Mouse (Mus musculus) embryonic facial prominence, embryonic 10.5 days (tissue): Measurements from ENCODE around the gene Zc2hc1c. TPM values are rescaled to one million over a fixed set of nuclear protein-coding genes. Genes with fewer than 3 reads are reported as not detected.
"Not testable (repeated sequence)": the region's sequence is repeated elsewhere in the genome, so short reads cannot be mapped to it uniquely, and the experiment has no call there.

ENCODE experiments used
- DNase-seq: peaks from one replicate; pipeline ENCODE4 v3.0.0-alpha.2; 2017; ENCODE audit warnings: low spot score
- H3K27ac ChIP-seq: fragments of 300-500 bp; sonication (generic); replicated peaks from 2 replicates; pipeline ENCODE4 v1.5.1; 2016; ENCODE audit warnings: mild to moderate bottlenecking
- H3K27me3 ChIP-seq: fragments of 300-500 bp; sonication (generic); replicated peaks from 2 replicates; pipeline ENCODE4 v1.6.1; 2016; ENCODE audit warnings: low read depth, mild to moderate bottlenecking; ENCODE audit not compliant: poor library complexity, severe bottlenecking
- H3K36me3 ChIP-seq: fragments of 300-500 bp; sonication (generic); replicated peaks from 2 replicates; pipeline ENCODE4 v1.6.1; 2016; ENCODE audit warnings: mild to moderate bottlenecking, moderate library complexity
- H3K4me1 ChIP-seq: fragments of 300-500 bp; sonication (generic); 2 replicates; pipeline ENCODE4 v1.6.1; 2016
- H3K4me3 ChIP-seq: fragments of 300-500 bp; sonication (generic); 2 replicates; pipeline ENCODE4 v1.5.1; 2016; ENCODE audit warnings: mild to moderate bottlenecking, moderate library complexity
- H3K9me3 ChIP-seq: fragments of 300-500 bp; sonication (generic); 2 replicates; pipeline ENCODE4 v1.6.1; 2016; ENCODE audit warnings: mild to moderate bottlenecking
- WGBS: fragments of 180-500 bp; shearing (Covaris S2); methylation state at CpG from one replicate; pipeline ENCODE4 v1.1.7; 2016; 5-methylcytosine and 5-hydroxymethylcytosine counted together
- polyA plus RNA-seq: library from polyadenylated mRNA; unstranded; fragments of >200 nt; fragmentation: Nextera tagmentation; extraction: Ambion mirVana; gene quantifications from 2 replicates; pipeline ENCODE4 v1.2.1, GENCODE M21; 2016

Zc2hc1c gene
- polyA plus RNA-seq, 1 experiment from 2014 or later: 0.90 TPM

GRCm38 (mm10) chr12:85271843-85272206, 16.6 kb upstream of the Zc2hc1c start:
- Histone ChIP-seq H3K27me3 (no peaks in the 10 kb centered on the region), H3K4me1 (peaks cover 24% of the 10 kb centered on the region), H3K4me3 (no peak overlapping the region), H3K9me3 (no peaks in the 10 kb centered on the region), H3K36me3 (peaks cover 36% of the 10 kb centered on the region), H3K27ac (no peak overlapping the region)
- 80% methylated on average over 4 of the region's 4 CpGs for WGBS
- DNase-seq: no peak

- Histone ChIP-seq H3K27ac (peak overlapping the region; percentile 52), H3K36me3 (peaks cover 25% of the 10 kb centered on the region), H3K4me3 (no peak overlapping the region), H3K4me1 (peaks cover 24% of the 10 kb centered on the region), H3K9me3 (no peaks in the 10 kb centered on the region), H3K27me3 (no peaks in the 10 kb centered on the region)
- 57% methylated on average over 10 of the region's 10 CpGs for whole genome bisulfite sequencing
- peak; percentile 68 for DNase-seq
These were observed 14.9 kb upstream of the Zc2hc1c start for GRCm38 (mm10) chr12:85273508-85273907.

- WGBS: 80% methylated on average over 5 of the region's 5 CpGs
- DNase-seq: no peak
- no peaks in the 10 kb centered on the region for H3K9me3 ChIP-seq
- H3K4me3 ChIP-seq: no peak overlapping the region
- peaks cover 19% of the 10 kb centered on the region for H3K36me3 ChIP-seq
- no peak overlapping the region for H3K27ac ChIP-seq
- H3K27me3 ChIP-seq: no peaks in the 10 kb centered on the region
- peaks cover 21% of the 10 kb centered on the region for H3K4me1 ChIP-seq
These were observed 12.1 kb upstream of the Zc2hc1c start for GRCm38 (mm10) chr12:85276273-85276672.

DNA sequence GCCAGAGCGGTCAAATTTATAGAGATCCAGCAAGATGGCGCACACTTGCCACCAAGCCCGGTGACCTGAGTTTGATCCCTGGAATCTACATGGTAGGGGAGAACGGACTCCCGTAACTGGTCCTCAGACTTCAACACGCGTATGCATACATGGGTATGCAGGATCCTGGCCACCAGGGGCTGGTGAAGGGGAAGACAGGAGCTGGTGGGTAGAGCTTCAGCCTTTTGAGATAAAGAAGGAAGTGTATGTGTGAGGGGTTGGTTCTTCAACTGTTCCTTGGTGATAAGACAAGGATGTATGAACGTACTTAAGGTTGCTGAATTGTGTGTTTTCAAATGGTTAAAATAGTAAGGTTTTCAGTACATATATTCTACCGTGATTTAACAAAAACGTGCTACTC, 9.5 kb upstream of the Zc2hc1c start:
- peaks cover 9% of the 10 kb centered on the region for H3K4me1 ChIP-seq
- no peak overlapping the region for H3K27ac ChIP-seq
- DNase-seq: no peak
- H3K27me3 ChIP-seq: no peaks in the 10 kb centered on the region
- WGBS: 94% methylated on average over 10 of the region's 10 CpGs
- H3K9me3 ChIP-seq: no peaks in the 10 kb centered on the region
- H3K4me3 ChIP-seq: no peak overlapping the region
- peaks cover 19% of the 10 kb centered on the region for H3K36me3 ChIP-seq

GRCm38 (mm10) chr12:85279396-85280080, 8.9 kb upstream of the Zc2hc1c start:
- H3K4me3 ChIP-seq: peak overlapping the region; percentile 84
- WGBS: 7% methylated on average over 10 of the region's 10 CpGs

GRCm38 (mm10) chr12:85280105-85280844, 8.1 kb upstream of the Zc2hc1c start:
- peaks cover 6% of the 10 kb centered on the region; the same call in 1 of the 2 replicates for H3K36me3 ChIP-seq
- H3K4me3 ChIP-seq: peak overlapping the region; percentile 84
- peak overlapping the region; percentile 91 for H3K27ac ChIP-seq
- WGBS: under 1% methylated on average over 31 of the region's 31 CpGs
- peak; percentile 96 for DNase-seq
- no peaks in the 10 kb centered on the region for H3K9me3 ChIP-seq
- peaks cover 9% of the 10 kb centered on the region for H3K4me1 ChIP-seq
- H3K27me3 ChIP-seq: no peaks in the 10 kb centered on the region

More at GRCm38 (mm10) chr12:85279396-85280080, 8.9 kb upstream of the Zc2hc1c start:
- H3K27ac ChIP-seq: peak overlapping the region; percentile 91
- H3K27me3 ChIP-seq: no peaks in the 10 kb centered on the region
- peaks cover 13% of the 10 kb centered on the region for H3K36me3 ChIP-seq
- no peaks in the 10 kb centered on the region for H3K9me3 ChIP-seq
- peaks cover 9% of the 10 kb centered on the region for H3K4me1 ChIP-seq
- no peak for DNase-seq

- H3K9me3 ChIP-seq: no peaks in the 10 kb centered on the region
- no peaks in the 10 kb centered on the region for H3K36me3 ChIP-seq
- no peak for DNase-seq
- H3K4me1 ChIP-seq: peaks cover 9% of the 10 kb centered on the region
- H3K27ac ChIP-seq: no peak overlapping the region
- WGBS: 70% methylated on average over 12 of the region's 12 CpGs
- no peaks in the 10 kb centered on the region for H3K27me3 ChIP-seq
- H3K4me3 ChIP-seq: peak overlapping the region; percentile 84
These were observed 7.3 kb upstream of the Zc2hc1c start for GRCm38 (mm10) chr12:85280845-85281651.

DNA sequence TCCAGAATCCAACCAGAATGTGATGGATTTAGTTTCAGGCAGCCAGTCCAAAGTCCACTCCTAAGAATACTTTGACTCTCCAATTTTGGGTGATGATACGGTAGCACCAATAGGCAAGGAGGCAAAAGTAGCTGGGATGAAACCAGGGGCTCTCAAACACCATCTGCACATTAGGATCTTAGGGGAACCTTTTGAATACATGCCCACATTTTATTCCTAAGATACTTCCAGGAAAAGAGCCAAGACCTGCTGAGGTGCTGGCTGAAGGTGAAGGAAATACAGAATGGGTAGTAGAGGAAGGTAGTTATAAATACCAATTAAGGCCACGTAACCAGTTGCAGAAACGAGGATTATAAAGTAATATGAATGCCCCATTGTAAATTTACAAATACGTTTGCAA, 6.6 kb upstream of the Zc2hc1c start:
- H3K36me3 ChIP-seq, DNase-seq, H3K9me3 ChIP-seq, H3K27ac ChIP-seq, H3K4me3 ChIP-seq, H3K27me3 ChIP-seq, H3K4me1 ChIP-seq: not testable (repeated sequence)
- 92% methylated on average over 1 of the region's 4 CpGs for WGBS

GRCm38 (mm10) chr12:85284331-85284730, 4.1 kb upstream of the Zc2hc1c start:
- WGBS: 70% methylated on average over 8 of the region's 8 CpGs
- no peak overlapping the region for H3K4me3 ChIP-seq
- H3K9me3 ChIP-seq: no peaks in the 10 kb centered on the region
- DNase-seq: no peak
- H3K27ac ChIP-seq: no peak overlapping the region
- H3K27me3 ChIP-seq: peaks cover 7% of the 10 kb centered on the region
- peaks cover 26% of the 10 kb centered on the region for H3K4me1 ChIP-seq
- H3K36me3 ChIP-seq: no peaks in the 10 kb centered on the region

DNA sequence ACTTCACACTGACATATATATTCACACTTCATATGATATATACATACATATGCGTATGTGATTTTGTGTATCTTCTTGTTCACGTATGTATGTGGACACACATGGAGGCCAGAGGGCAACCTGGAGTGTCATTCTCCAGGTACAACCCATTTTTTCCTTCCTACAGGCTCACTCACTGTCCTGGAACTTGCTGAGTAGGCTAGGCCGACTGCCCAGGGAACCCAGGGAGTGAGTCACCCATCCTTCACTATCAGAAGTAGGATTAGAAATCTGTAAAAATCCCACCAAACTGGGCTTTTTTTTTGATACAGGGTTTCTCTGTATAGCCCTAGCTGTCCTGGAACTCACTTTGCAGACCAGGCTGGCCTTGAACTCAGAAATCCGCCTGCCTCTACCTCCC, 3.4 kb upstream of the Zc2hc1c start:
- WGBS: 88% methylated on average over 4 of the region's 4 CpGs
- no peak for DNase-seq
- no peak overlapping the region for H3K27ac ChIP-seq
- H3K4me1 ChIP-seq: peaks cover 22% of the 10 kb centered on the region
- no peak overlapping the region for H3K4me3 ChIP-seq
- H3K36me3 ChIP-seq: no peaks in the 10 kb centered on the region
- peaks cover 13% of the 10 kb centered on the region for H3K27me3 ChIP-seq
- H3K9me3 ChIP-seq: no peaks in the 10 kb centered on the region

DNA sequence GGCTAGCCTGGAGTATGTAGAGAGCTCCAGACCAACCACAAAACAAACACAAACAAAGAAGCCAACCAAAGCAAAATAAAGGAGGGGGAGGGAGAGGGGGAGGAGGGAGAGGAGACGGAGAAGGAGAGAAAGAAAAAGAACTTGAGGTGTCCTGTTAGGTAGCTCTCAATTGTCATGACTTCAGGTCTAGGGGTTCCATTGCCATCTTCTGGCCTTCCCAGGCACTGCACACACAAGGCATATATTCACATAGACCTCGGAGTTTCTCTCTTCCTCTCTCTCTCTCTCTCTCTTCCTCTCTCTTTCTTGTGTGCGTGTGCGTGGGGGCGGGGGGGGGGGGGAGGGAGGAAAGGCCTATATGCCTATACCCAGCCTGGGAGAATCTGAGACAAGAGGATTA, 1.4 kb upstream of the Zc2hc1c start:
- WGBS: 14% methylated on average over 3 of the region's 5 CpGs
- Histone ChIP-seq H3K36me3 (no peaks in the 10 kb centered on the region), H3K27ac (no peak overlapping the region), H3K4me3 (no peak overlapping the region), H3K9me3 (no peaks in the 10 kb centered on the region), H3K27me3 (peaks cover 24% of the 10 kb centered on the region), H3K4me1 (peaks cover 20% of the 10 kb centered on the region)
- peak; percentile 39 for DNase-seq

GRCm38 (mm10) chr12:85287809-85288485, 444 bp upstream of the Zc2hc1c start, which contains the start of gene Acyp1:
Gene Acyp1, minus strand, starts transcription at chr12:85288438.
- DNase-seq: no peak
- Histone ChIP-seq H3K27ac (peak within 1 kb of the TSS; percentile 80), H3K9me3 (no peaks in the 10 kb centered on the region), H3K27me3 (peaks cover 24% of the 10 kb centered on the region), H3K4me3 (peak within 1 kb of the TSS; percentile 65), H3K4me1 (peaks cover 20% of the 10 kb centered on the region), H3K36me3 (no peaks in the 10 kb centered on the region)
- 9% methylated on average over 21 of the region's 21 CpGs for WGBS
